Mouse (Mus musculus) embryo, embryonic 9.5 days (tissue): ENCODE measurements around the gene Olfr1353.
"Not testable (repeated sequence)": the region's sequence is repeated elsewhere in the genome, so short reads cannot be mapped to it uniquely, and the experiment has no call there.

Experiments
- DNase-seq: peaks from one replicate; pipeline ENCODE4 v3.0.0-alpha.2; 2017; ENCODE audit errors: extremely low spot score

The Olfr1353 gene

DNA sequence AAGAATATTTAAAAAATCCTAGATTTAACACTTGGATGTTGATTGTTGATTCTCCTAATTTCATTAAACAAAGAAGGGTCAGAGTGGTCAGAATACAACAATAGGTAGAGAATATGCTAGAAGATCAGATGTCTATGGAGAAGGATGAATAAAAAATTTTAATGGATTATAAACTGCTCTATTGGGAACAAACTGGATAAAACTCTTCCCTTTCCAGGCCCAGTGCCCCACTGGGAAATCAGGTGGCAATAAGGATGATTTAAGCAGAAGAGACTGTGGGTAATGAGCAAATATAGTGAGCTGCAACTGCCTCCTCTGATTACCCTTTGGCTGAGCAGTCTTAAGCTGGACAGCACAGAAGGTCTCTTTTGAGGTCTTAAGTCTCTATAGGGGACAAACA lies at the start of gene Olfr1353:
Gene Olfr1353, plus strand, starts transcription at position 301 of the 400 bp plus-strand sequence.
- DNase-seq: not testable (repeated sequence)

DNA sequence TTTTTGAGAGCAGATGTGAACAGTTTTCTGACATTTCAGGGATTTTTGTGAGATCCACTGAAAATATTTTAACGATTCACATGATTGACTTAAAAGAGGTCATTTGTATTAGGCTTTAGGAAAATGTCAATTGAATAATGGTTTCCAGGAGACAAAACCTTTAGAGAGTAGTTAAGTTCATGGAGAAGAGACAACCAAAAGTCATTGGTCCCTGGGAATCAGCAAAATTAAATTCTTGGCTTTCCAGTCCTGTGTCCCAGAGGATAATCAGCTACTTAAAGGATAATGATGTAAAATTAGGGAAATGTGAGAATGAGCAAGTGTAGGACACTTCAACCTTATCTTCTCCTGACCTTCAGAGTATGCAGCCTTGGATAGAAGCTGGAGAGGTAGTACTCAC lies 12.8 kb upstream of the Olfr1353 start, which contains the start of gene Olfr8:
Gene Olfr8, plus strand, starts transcription at position 301 of the 400 bp plus-strand sequence.
- not testable (repeated sequence) for DNase-seq

GRCm38 (mm10) chr10:78980750-78981149 lies 17.6 kb downstream of the Olfr1353 start, which contains the start of gene Olfr1352:
Gene Olfr1352 (plus strand): TSS chr10:78981050.
- DNase-seq: no peak

DNA sequence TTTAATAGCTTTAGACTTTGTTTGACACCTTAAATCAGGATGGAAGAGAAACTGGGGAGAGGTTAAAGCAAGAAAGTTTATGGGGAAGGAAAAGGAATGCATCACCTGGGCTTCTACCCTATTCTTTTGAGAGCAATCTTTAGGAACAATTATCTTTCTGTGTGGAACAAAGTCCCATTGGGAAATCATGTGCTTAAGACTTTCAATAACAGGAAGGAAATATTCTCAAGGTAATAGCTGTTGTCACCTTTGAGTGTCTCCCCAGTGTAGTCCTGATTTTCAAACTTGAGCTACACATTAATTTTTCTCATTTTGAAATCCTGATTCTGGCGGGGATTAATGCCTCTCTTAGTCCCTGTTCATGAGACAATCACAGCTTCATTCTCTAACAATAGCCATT lies 49.1 kb downstream of the Olfr1353 start, which contains the start of gene Olfr1351:
Gene Olfr1351, plus strand, starts transcription at position 301 of the 400 bp plus-strand sequence.
- DNase-seq: no peak
